Mouse (Mus musculus) c-Kit-positive CD71-positive TER-119-positive erythroid progenitor cells, embryonic 14.5 days (primary cell): ENCODE measurements around the gene Olfr981.
"Not testable (repeated sequence)": the region's sequence is repeated elsewhere in the genome, so short reads cannot be mapped to it uniquely, and the experiment has no call there.

Experiments
- DNase-seq: peaks from one replicate; pipeline ENCODE4 v3.0.0-alpha.2; 2013; ENCODE audit warnings: low spot score

The Olfr981 gene

GRCm38 (mm10) chr9:40021164-40021563 lies at the start of gene Olfr981:
Gene Olfr981 (plus strand): TSS chr9:40021464.
- no peak for DNase-seq

DNA sequence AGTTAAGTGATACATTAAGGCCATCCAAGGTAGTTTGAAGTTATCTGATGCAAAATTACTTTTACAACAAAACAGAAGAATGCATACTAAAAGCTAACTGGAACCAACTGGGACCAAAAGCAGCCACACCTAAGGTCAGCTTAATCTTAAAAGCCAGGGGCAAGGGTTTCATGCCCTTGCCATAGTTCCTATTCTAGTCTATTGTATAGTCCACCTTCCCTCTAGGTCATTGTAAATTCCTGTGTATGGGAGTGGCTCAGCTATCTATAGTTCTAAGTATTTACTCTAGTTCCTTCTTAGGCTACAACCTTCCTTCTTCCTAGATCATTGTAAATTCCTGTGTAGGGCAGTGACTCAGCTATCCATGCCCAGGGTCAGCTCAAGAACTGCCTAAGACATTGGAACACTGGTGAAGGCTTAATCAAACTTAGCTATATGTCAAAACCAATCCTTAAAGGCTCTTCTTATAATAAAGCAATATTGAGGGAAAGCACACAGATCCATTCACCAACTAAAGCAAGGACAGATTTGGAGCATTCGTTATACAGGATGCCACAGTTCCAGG lies 44.6 kb upstream of the Olfr981 start:
- DNase-seq, result not testable (repeated sequence)

DNA sequence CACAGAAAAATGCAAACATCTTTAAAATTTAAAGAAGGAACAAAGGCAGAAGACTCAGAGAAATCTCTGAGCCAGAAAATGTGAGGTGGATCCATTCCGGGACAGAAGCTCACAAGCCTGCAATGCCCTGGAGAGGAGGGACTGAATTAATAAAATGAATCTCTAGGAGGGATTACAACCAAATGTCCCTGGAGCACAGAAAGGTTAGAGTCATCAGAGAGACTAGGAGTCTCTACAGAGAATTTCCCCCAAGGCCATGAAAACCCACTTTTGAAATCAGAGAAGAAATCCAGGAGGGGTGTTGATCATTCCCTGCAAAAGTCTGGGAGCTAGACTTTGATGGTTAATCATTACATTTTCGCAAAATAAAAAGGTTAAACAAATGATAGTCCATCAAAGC lies 29.5 kb upstream of the Olfr981 start, which contains the start of gene Olfr978:
Olfr978 (plus strand) TSS at position 301 of the 400 bp plus-strand sequence.
- DNase-seq, result no peak

GRCm38 (mm10) chr9:40003365-40003764 lies 17.9 kb upstream of the Olfr981 start, which contains the start of gene Olfr979:
Gene Olfr979 (minus strand): TSS chr9:40003465.
- DNase-seq, result no peak

DNA sequence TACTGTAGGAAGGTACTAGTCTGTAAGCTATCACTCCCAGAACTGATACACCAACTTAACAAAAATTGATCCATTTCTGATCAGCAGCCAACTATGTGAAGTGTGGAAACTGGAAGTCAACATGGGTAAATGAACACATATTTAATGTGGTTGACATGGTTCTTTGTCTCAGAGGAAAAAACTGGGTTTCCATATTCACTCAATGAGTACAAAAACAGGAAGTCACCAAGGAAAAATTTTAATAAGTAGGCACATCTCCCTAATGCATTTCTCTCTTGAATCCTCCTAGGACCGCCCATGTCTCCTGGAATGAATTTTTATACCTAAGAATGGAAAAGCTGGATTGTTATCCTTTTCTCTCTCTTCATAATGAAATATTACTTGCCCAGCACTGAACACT lies 11.8 kb upstream of the Olfr981 start, which contains the start of gene Olfr980:
Olfr980 (minus strand) TSS at position 101 of the 400 bp plus-strand sequence.
- DNase-seq, result no peak

GRCm38 (mm10) chr9:40050138-40050537 lies 28.9 kb downstream of the Olfr981 start:
- no peak for DNase-seq

DNA sequence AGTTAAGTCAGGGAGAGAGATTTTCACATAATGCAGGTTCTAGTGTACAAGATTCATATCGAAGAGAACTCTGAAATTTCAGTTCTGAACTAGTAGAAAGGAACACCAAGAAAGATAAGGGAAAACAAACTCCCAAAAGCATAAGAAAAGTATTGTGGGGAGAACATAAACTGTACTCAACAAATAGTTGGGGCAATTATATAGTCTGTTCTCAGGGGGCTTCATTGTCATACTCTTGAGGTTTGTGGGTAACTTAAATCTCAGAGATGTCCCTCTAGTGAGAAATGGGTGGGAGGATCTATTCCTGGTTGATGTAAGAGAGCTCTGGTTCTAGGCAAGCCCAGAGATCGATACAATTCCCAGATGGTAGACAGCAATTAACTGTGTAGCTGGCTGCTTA lies 52.3 kb downstream of the Olfr981 start, which contains the start of gene Olfr982:
Olfr982 (plus strand) TSS at position 301 of the 400 bp plus-strand sequence.
- DNase-seq, result no peak
